Mouse (Mus musculus): ENCODE measurements around the gene 1700024P04Rik.

1700024P04Rik gene

GRCm38 (mm10) chr13:98967942-98968341 lies 16.4 kb downstream of the 1700024P04Rik start:
- no peak for DNase-seq (ENCODE audit: inconsistent age in 2 of 2, low spot score in 1 of 2)

DNA sequence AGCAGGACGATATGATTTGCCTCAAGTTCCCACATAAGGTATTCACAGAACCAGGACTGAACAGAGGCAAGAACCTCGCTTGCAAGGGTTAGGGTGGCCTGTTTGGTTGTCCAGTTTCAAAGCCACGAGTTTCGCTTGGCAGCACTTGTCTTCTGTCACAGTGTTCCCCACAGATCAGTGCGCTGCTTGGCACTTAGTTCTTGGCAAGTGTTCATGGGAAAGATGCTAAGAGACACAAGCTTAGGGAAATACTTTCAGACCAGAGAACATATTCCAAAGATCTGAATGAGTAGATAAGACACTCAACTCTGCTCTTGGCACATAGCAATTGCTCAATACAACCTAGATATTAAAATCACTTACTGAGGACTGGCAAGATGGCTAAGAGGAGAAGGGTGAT lies 17.8 kb downstream of the 1700024P04Rik start:
- no peak for DNase-seq (ENCODE audit: inconsistent age in 2 of 2, low spot score in 1 of 2)

DNA sequence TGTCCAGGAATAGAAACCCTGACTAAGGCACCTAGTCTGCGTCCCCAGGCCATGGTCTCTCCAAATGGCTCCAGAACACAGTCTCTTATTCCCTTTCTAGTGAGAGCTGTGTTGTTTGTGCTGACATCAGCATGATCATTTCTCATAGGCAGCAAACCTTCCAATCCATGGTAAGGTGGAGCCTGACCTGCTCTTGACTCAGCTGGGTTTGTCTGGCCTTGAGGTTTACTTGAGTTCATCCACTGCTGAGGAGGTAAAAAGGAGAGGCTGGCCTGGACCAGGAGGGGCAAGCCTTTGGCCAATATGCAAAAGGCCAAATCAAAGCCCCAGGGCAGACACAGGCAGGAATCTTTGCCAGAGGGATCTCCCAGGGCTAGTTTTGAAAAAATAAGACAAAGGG lies 20.8 kb downstream of the 1700024P04Rik start:
- no peak for DNase-seq (ENCODE audit: inconsistent age in 2 of 2, low spot score in 1 of 2)

DNA sequence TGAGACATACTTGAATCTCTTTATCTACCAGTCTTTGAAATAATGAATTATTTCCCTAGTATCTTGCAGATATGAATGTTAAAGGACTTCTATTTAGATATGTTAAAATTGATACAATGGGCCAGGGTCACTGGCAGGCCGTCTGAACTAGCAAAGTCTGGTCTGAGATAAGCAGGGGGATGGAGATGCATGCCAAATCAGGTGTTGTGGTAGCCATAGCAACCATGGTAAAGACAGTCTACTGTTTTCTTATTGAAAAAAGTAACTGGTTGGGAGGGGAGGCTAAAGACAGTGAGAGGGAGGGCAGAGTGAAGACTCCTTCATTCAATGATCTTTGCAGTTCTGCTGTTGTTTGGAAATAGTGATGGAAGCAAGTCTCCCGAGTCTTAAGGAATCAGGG lies 26.2 kb downstream of the 1700024P04Rik start:
- no peak for DNase-seq (ENCODE audit: inconsistent age in 2 of 2, low spot score in 1 of 2)

- DNase-seq (ENCODE audit: inconsistent age in 2 of 2, low spot score in 1 of 2) = no peak
Observed at GRCm38 (mm10) chr13:98956209-98956608, 28.2 kb downstream of the 1700024P04Rik start.

- DNase-seq (ENCODE audit: inconsistent age in 2 of 2, low spot score in 1 of 2) = no peak
Observed at GRCm38 (mm10) chr13:98955676-98956075, 28.7 kb downstream of the 1700024P04Rik start.

DNA sequence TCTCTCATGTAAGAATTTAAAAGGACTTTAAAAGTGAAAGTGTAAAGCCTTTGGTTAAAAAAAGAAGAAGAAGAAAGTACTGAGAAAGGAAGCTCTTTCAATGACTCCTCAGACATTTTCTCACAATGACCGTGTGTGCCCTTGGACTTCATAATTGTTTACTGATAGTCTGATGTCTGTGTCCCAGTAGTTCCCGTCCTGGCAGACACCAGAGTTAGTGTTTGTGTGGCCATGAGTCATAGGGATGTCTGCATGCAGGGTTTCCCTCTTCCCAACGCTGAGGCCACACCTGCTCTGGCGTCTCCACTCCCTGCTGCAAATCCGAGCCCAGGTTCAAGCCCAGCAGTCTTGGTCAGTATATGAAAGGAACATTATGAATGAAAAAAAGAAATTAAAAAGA lies 29.1 kb downstream of the 1700024P04Rik start:
- DNase-seq (ENCODE audit: inconsistent age in 2 of 2, low spot score in 1 of 2) = peak; percentile 65 to 76

- no peak for DNase-seq (ENCODE audit: inconsistent age in 2 of 2, low spot score in 1 of 2)
Observed at GRCm38 (mm10) chr13:98953830-98954229, 30.5 kb downstream of the 1700024P04Rik start.

GRCm38 (mm10) chr13:98951951-98952350 lies 32.4 kb downstream of the 1700024P04Rik start:
- no peak for DNase-seq (ENCODE audit: inconsistent age in 2 of 2, low spot score in 1 of 2)

DNA sequence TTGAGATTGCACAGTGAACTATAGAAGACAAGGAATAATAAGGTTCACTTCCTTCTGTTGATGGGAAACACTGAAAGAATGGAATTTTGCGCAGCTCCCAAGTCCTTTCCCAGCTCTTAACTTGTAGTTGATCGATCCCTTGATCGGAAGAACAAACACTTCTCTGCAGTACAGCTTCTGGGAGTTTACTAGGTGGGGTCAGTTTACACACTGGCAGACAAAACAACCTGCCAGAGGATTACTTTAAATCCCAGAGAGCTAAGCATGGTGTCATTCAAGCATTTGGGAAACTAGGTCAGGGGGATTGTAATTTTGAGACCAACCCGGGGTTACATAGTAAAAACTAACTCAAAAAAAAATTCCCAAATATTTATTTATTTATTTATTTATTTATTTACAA lies 36.2 kb downstream of the 1700024P04Rik start:
- no peak for DNase-seq (ENCODE audit: inconsistent age in 2 of 2, low spot score in 1 of 2)

- no peak for DNase-seq (ENCODE audit: inconsistent age in 2 of 2, low spot score in 1 of 2)
Observed at GRCm38 (mm10) chr13:98946434-98946833, 37.9 kb downstream of the 1700024P04Rik start.

DNA sequence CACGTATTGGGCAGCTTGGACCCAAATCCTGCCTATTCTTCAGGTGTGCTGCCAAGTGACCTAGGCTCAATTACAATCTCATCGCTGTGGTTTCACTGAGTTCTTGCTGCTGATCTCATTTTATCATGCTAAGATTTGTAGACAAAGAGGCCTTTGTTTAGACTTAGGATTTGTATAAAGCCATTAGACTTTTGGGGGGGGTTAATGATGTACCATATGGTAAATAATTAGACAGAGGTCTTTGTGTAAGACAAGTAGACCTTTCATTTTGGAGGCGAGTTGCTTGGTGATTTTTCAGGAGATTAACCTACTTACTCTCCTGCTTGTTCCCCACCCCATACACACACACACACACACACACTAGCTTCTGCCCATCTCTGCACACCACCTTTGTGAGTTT lies 38.5 kb downstream of the 1700024P04Rik start:
- DNase-seq (ENCODE audit: inconsistent age in 2 of 2, low spot score in 1 of 2) = no peak

DNA sequence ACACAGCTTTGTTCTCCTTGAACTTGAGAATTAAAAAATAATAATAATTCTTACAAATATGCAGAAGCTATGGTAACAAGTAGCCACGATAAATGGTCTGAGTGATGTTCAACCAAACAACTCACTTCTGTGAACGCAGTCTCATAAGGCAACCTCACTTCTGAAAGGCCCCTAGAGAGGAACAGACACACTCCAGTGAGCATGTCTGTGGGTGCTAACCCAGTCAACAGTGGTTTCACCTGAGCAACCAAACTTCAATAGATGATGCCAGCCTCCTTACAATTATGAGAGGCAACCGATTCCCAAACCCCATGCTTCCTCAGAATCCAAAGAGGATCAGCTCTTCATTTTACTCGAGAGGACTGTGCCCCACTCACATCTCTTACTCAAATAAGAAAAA lies 39.0 kb downstream of the 1700024P04Rik start:
- no peak for DNase-seq (ENCODE audit: inconsistent age in 2 of 2, low spot score in 1 of 2)

DNA sequence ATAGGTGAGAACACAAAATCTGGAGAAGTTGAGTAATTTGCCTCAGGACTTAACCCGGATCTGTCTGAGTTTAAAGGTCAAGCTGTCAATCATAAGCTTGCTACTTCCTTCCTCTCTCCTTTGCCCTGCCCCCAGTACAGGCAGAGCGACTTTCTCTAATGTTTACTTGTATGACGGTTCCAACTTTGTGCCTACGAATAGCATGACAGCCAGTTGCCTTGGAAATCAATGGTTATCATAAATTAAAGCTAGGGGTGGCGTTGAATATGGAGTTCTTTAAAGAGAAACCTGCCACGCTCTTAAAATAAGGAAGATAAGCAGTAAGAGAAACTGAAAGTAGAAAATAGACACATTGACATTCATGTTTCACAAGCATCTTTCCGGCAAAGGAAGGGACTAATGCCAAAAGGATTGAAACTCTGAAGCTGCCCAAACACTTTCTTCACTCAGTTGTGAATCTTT lies 39.7 kb downstream of the 1700024P04Rik start:
- peak; percentile 50 to 90 for DNase-seq (ENCODE audit: inconsistent age in 2 of 2, low spot score in 1 of 2)

DNA sequence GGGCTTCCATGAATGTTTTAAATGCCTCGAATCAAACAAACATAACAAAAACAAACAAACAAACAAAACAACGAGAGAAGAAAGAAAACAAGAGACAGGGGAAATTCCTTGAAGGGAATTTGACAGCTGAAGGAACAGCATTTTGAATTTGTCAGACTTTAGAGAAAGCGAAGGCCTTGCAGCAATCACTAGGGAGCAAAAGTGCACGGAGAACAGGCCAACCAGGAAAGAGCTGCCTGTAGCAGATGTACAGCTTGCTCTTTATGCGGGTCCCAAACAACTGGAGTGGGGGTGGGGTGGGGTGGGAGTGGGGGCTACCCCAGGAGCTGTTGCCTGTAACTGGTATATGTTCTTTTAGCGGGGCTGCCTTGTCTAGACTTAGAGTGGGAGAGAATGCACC lies 42.0 kb downstream of the 1700024P04Rik start:
- no peak for DNase-seq (ENCODE audit: inconsistent age in 2 of 2, low spot score in 1 of 2)

DNA sequence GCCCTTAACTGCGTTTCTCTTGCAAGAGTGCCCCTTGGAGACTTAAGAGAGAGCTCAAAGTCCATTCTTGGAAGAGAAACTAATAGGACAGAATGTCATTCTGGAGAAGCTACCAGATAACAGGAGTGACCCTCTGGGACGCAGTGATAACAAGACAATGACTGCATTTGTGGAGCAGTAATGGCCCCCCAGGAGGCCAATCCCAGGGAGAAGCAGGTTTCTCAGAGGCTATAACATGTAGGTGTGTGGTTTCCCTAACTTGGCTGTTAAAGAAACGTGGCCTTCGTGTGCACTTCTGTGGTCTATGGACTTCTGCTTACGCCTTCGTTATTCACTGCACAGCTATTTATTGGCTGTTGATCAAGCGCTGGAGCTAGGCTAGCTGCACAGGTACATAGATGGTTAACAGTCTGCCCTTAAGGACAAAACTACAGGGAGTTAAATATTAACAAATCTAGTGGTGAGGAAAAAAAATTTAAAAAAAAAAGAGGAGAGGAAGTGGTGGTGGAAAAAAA lies 42.5 kb downstream of the 1700024P04Rik start:
- no peak for DNase-seq (ENCODE audit: inconsistent age in 2 of 2, low spot score in 1 of 2)

- no peak for DNase-seq (ENCODE audit: inconsistent age in 2 of 2, low spot score in 1 of 2)
Observed at GRCm38 (mm10) chr13:98937108-98937507, 47.3 kb downstream of the 1700024P04Rik start.
